Mouse (Mus musculus): ENCODE measurements around the gene Ninj1.

DNA sequence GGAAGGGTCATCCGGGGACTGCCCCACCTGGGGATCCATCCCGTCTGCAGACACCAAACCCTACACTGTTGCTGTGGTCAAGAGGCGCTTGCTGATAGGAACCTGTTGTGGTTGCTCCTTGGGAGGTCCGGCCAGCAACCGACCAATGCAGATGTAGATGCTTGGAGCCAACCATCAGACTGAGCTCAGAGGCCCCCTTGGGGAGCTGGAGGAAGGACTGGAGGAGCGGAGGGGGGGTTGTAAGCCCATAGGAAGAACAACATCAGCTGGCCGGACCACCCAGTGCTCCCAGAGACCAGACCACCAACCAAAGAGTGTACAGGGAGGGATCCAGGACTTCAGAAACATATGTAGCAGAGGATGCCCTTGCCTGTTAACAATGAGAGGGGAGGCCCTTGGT, 22.0 kb downstream of the Ninj1 start:
- no peak for TF ChIP-seq CTCF (IDR thresholded peaks at IDR 0.05; ENCODE audit: insufficient read depth, low read depth, low read length)
- no peak for TF ChIP-seq POLR2A (IDR thresholded peaks at IDR 0.05; ENCODE audit: insufficient read depth, low read depth, low read length)
